ENCODE assay signal across 13 mouse cellular contexts in the genomic region with DNA sequence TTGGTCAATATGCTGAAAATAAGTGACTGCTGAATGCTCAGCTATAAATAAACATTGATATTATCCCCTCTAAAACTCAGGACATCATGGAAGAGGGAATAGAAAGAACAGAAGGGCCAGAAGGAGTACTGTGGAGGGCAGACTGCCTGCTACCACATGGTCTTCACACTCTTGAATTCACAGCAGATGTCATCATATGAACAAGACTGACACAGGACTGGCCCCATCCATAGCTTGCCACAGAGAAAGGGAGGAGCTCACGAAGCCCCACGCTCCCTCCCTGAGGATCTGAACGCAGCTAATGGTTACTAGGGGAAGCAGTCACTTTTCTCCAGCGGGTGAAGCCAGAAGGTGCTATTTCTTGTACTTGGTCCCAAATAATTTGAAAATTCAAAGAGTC.
"Had no signal": no experiment of that assay in that cellular context is flagged by ENCODE, and none has a peak within 500 bp of the region (broad histone marks: within the 10 kb centered on the region; RNA-seq: fewer than 3 reads in every experiment).

No protein-coding gene starts in this region.

- H3K36me3 ChIP-seq: limb, embryonic 10.5 days; liver, embryonic 15.5 days; neural tube, embryonic 12.5 days had no signal

- H3K4me2 ChIP-seq: liver, embryonic 11.5 days; liver, embryonic 15.5 days; neural tube, embryonic 12.5 days had no signal

- H3K9ac ChIP-seq: liver, embryonic 15.5 days; neural tube, embryonic 12.5 days had no signal

- DNase-seq: kidney, adult 9 months; kidney, postnatal 4 days; lung, adult 2 months; lung, postnatal 36 days; thymus, postnatal 4 days had no signal

- H3K9me3 ChIP-seq: limb, embryonic 10.5 days; liver, embryonic 15.5 days; neural tube, embryonic 12.5 days had no signal

- H3K27ac ChIP-seq: kidney, postnatal 0 days; left cerebral cortex, adult 2 months; limb, embryonic 10.5 days; liver, embryonic 15.5 days; neural tube, embryonic 12.5 days; stomach, postnatal 0 days had no signal

- H3K4me3 ChIP-seq: left cerebral cortex, adult 2 months; limb, embryonic 10.5 days; liver, embryonic 15.5 days; neural tube, embryonic 12.5 days had no signal

- H3K4me1 ChIP-seq: limb, embryonic 10.5 days; liver, embryonic 15.5 days; neural tube, embryonic 12.5 days had no signal

- ATAC-seq: lung, postnatal 0 days had no signal

- H3K27me3 ChIP-seq: liver, embryonic 15.5 days; neural tube, embryonic 12.5 days had no signal
